Mouse (Mus musculus) CH12.LX (cell line): ENCODE results near the gene Pdxdc1. TPM values are rescaled to one million over a fixed set of nuclear protein-coding genes. Genes with fewer than 3 reads are reported as not detected.

ENCODE experiments used
- DNase-seq: peaks from one replicate; pipeline ENCODE4 v3.0.0-alpha.2; 2013; ENCODE audit errors: extremely low read depth
- H3K27ac ChIP-seq: 2 replicates; pipeline ENCODE4 v1.5.1; 2012; ENCODE audit warnings: low read depth, mild to moderate bottlenecking, control low read depth, moderate library complexity; ENCODE audit not compliant: insufficient read depth
- H3K27me3 ChIP-seq: replicated peaks from 2 replicates; pipeline ENCODE3; 2012; ENCODE audit warnings: inconsistent platforms
- H3K36me3 ChIP-seq, 2 experiments: replicated peaks in 1 of 2; 2 replicates each; pipeline versions ENCODE3 to v1.6.1; 2012; ENCODE audit warnings: inconsistent platforms in 1 of 2, low read length in 1 of 2, mild to moderate bottlenecking in 1 of 2, mixed read lengths in 1 of 2, moderate library complexity in 1 of 2; ENCODE audit not compliant: control insufficient read depth in 1 of 2, insufficient read depth in 1 of 2
- H3K4me1 ChIP-seq, 2 experiments: 2 replicates each; pipeline ENCODE4 v1.6.1; 2012; ENCODE audit warnings: inconsistent platforms in 1 of 2, moderate library complexity in 1 of 2; ENCODE audit not compliant: insufficient read depth in 2 of 2, control insufficient read depth in 1 of 2
- H3K4me2 ChIP-seq: 2 replicates; pipeline ENCODE4 v1.6.1; 2012; ENCODE audit warnings: low read depth, mild to moderate bottlenecking, control low read depth; ENCODE audit not compliant: poor library complexity, insufficient read depth, severe bottlenecking
- H3K4me3 ChIP-seq, 3 experiments: fragments of 150-350 bp in 1 of 3; sonication (generic) in 1 of 3; replicated peaks in 1 of 3; 2 replicates each; pipeline versions ENCODE3 to v1.5.1; 2011 to 2012; ENCODE audit warnings: low read depth in 2 of 3, low read length in 2 of 3, mild to moderate bottlenecking in 2 of 3, moderate library complexity in 2 of 3, control low read depth in 1 of 3, improper control_type of control experiment in 1 of 3, inconsistent platforms in 1 of 3, mixed read lengths in 1 of 3; ENCODE audit not compliant: poor library complexity in 1 of 3
- H3K79me2 ChIP-seq: replicated peaks from 2 replicates; pipeline ENCODE4 v1.6.1; 2012; ENCODE audit warnings: mild to moderate bottlenecking, moderate library complexity; ENCODE audit not compliant: control insufficient read depth, poor library complexity, insufficient read depth, severe bottlenecking; ENCODE audit errors: extremely low read depth
- H3K9ac ChIP-seq: 2 replicates; pipeline ENCODE4 v1.6.1; 2012; ENCODE audit warnings: low read depth, mild to moderate bottlenecking, control low read depth, moderate library complexity; ENCODE audit not compliant: insufficient read depth
- H3K9me3 ChIP-seq: replicated peaks from 2 replicates; pipeline ENCODE3; 2012; ENCODE audit warnings: low read length, inconsistent platforms, mixed read lengths
- CHD1 ChIP-seq: IDR thresholded peaks from 2 replicates; pipeline ENCODE4 v1.6.1; 2012; ENCODE audit warnings: low read depth, low read length, improper control_type of control experiment, inconsistent platforms
- CTCF ChIP-seq, 2 experiments: IDR thresholded peaks in 1 of 2; conservative IDR thresholded peaks in 1 of 2; 2 replicates each; pipeline ENCODE4 v1.5.1; 2011 to 2012; ENCODE audit warnings: low read depth in 2 of 2, low read length in 2 of 2, improper control_type of control experiment in 1 of 2, inconsistent platforms in 1 of 2, mild to moderate bottlenecking in 1 of 2, moderate library complexity in 1 of 2
- E2F4 ChIP-seq: IDR thresholded peaks from 2 replicates; pipeline ENCODE4 v1.6.1; 2011; ENCODE audit warnings: low read depth, low read length, improper control_type of control experiment; ENCODE audit not compliant: insufficient replicate concordance
- EP300 ChIP-seq: IDR thresholded peaks from 2 replicates; pipeline ENCODE4 v1.6.1; 2011; ENCODE audit warnings: low read length, improper control_type of control experiment
- ETS1 ChIP-seq: conservative IDR thresholded peaks from 2 replicates; pipeline ENCODE4 v1.6.1; 2012; ENCODE audit warnings: low read depth, mild to moderate bottlenecking, inconsistent platforms, low read length, improper control_type of control experiment, moderate library complexity
- GABPA ChIP-seq: IDR thresholded peaks from 2 replicates; pipeline ENCODE4 v1.6.1; 2012; ENCODE audit warnings: low read depth, low read length, improper control_type of control experiment, inconsistent platforms; ENCODE audit not compliant: insufficient replicate concordance
- HCFC1 ChIP-seq: IDR thresholded peaks from 2 replicates; pipeline ENCODE4 v1.6.1; 2012; ENCODE audit warnings: low read depth, mild to moderate bottlenecking, inconsistent platforms, low read length, improper control_type of control experiment
- JUN ChIP-seq: IDR thresholded peaks from 2 replicates; pipeline ENCODE4 v1.6.1; 2011; ENCODE audit warnings: low read depth, mild to moderate bottlenecking, low read length, improper control_type of control experiment, moderate library complexity; ENCODE audit not compliant: insufficient read depth
- KAT2A ChIP-seq: IDR thresholded peaks from 2 replicates; pipeline ENCODE4 v1.6.1; 2012; ENCODE audit warnings: low read length, improper control_type of control experiment, inconsistent platforms; ENCODE audit not compliant: insufficient replicate concordance
- MAX ChIP-seq: IDR thresholded peaks from 2 replicates; pipeline ENCODE4 v1.6.1; 2011; ENCODE audit warnings: low read length, improper control_type of control experiment
- MAZ ChIP-seq: IDR thresholded peaks from 2 replicates; pipeline ENCODE4 v1.6.1; 2012; ENCODE audit warnings: low read depth, mild to moderate bottlenecking, inconsistent platforms, low read length, improper control_type of control experiment, moderate library complexity
- MYC ChIP-seq: IDR thresholded peaks from 2 replicates; pipeline ENCODE4 v1.6.1; 2011; ENCODE audit warnings: low read depth, mild to moderate bottlenecking, improper control_type of control experiment, low read length
- NELFE ChIP-seq: IDR thresholded peaks from 2 replicates; pipeline ENCODE4 v1.6.1; 2011; ENCODE audit warnings: low read depth, low read length, improper control_type of control experiment
- NRF1 ChIP-seq: IDR thresholded peaks from 2 replicates; pipeline ENCODE4 v1.6.1; 2014; ENCODE audit warnings: low read depth, mild to moderate bottlenecking, inconsistent platforms, low read length, improper control_type of control experiment, moderate library complexity
- POLR2A ChIP-seq: IDR thresholded peaks from 2 replicates; pipeline ENCODE4 v1.6.1; 2011; ENCODE audit warnings: low read depth, mild to moderate bottlenecking, improper control_type of control experiment, low read length
- RAD21 ChIP-seq: IDR thresholded peaks from 2 replicates; pipeline ENCODE4 v1.6.1; 2011; ENCODE audit warnings: low read depth, mild to moderate bottlenecking, low read length, improper control_type of control experiment, moderate library complexity
- TCF12 ChIP-seq: IDR thresholded peaks from 2 replicates; pipeline ENCODE4 v1.6.1; 2014; ENCODE audit warnings: low read depth, mild to moderate bottlenecking, inconsistent platforms, low read length, improper control_type of control experiment
- USF1 ChIP-seq: IDR thresholded peaks from 2 replicates; pipeline ENCODE4 v1.6.1; 2014; ENCODE audit warnings: low read depth, mild to moderate bottlenecking, inconsistent platforms, low read length, improper control_type of control experiment
- ZC3H11A ChIP-seq: IDR thresholded peaks from 2 replicates; pipeline ENCODE4 v1.6.1; 2012; ENCODE audit warnings: low read depth, mild to moderate bottlenecking, inconsistent platforms, low read length, improper control_type of control experiment
- ZKSCAN1 ChIP-seq: IDR thresholded peaks from 2 replicates; pipeline ENCODE4 v1.6.1; 2012; ENCODE audit warnings: low read depth, inconsistent platforms, low read length, improper control_type of control experiment, borderline replicate concordance
- dilution Hi-C: fragments of 300-500 bp; cut with MboI; formaldehyde crosslinking; loops from 2 replicates; pipeline ENCODE4 v1.14.3; 2020; ENCODE audit warnings: low sequenced_read_pairs; ENCODE audit not compliant: extremely low pct_unique_long_range_greater_than_20kb, extremely low pct_ligation_motif_present
- in situ Hi-C: fragments of 300-500 bp; cut with MboI; formaldehyde crosslinking; loops from 3 replicates; pipeline ENCODE4 v1.14.3; 2019; ENCODE audit warnings: low sequenced_read_pairs, low pct_ligation_motif_present, low pct_unique_long_range_greater_than_20kb, mixed read lengths
- polyA plus RNA-seq: library from polyadenylated mRNA; unstranded; fragments of >175 nt; gene quantifications from 2 replicates; pipeline ENCODE4 v1.2.1, GENCODE M21; 2012; ENCODE audit warnings: low read depth; ENCODE audit not compliant: insufficient read length
- total RNA-seq, 2 experiments: library from RNA; depleted of rRNA; stranded (reverse); fragments of 300-350 nt in 1 of 2; fragments of >200 nt in 1 of 2; gene quantifications; 2 replicates each; pipeline ENCODE4 v1.2.3; 2012 to 2014

Pdxdc1 gene
- total and polyA plus RNA-seq, 3 experiments, result 78.5 to 109 (median 80.9) TPM

- Histone ChIP-seq H3K27me3 (no peaks in the 10 kb centered on the region), H3K27ac (no peak overlapping the region), H3K4me1 (peaks cover 7 to 57% of the 10 kb centered on the region in 2 experiments; a peak in 3 of 4 replicates), H3K36me3 (peaks cover 0 to 23% of the 10 kb centered on the region in 2 experiments), H3K9ac (no peak overlapping the region), H3K4me2 (no peak overlapping the region), H3K9me3 (no peaks in the 10 kb centered on the region), H3K79me2 (peaks cover 45% of the 10 kb centered on the region), H3K4me3 (no peak overlapping the region)
- in situ Hi-C loops, result no loop called here
- DNase-seq, result no peak
- TF ChIP-seq MYC, result no peak
- no peak for TF ChIP-seq KAT2A
- TF ChIP-seq CHD1, result no peak
- TF ChIP-seq ETS1, result no peak
- no peak for TF ChIP-seq POLR2A
- TF ChIP-seq RAD21, result no peak
- TF ChIP-seq ZKSCAN1, result no peak
- no peak for TF ChIP-seq CTCF (conservative IDR thresholded peaks at IDR 0.05 in 1 of 2, IDR thresholded peaks at IDR 0.05 in 1 of 2; ENCODE audit: low read depth in 2 of 2, low read length in 2 of 2)
- no peak for TF ChIP-seq MAZ
- TF ChIP-seq NELFE, result no peak
- dilution Hi-C loops, result no loop called here
These were observed 6.6 kb downstream of the Pdxdc1 start for GRCm38 (mm10) chr16:13896357-13896756.

GRCm38 (mm10) chr16:13895740-13896139 is 7.2 kb downstream of the Pdxdc1 start:
- H3K79me2 ChIP-seq, result peaks cover 40% of the 10 kb centered on the region
- peaks cover 7 to 57% of the 10 kb centered on the region in 2 experiments; a peak in 3 of 4 replicates for H3K4me1 ChIP-seq
- TF ChIP-seq ZC3H11A, result no peak
- TF ChIP-seq HCFC1, result no peak
- no peaks in the 10 kb centered on the region for H3K9me3 ChIP-seq
- H3K27ac ChIP-seq, result no peak overlapping the region
- H3K36me3 ChIP-seq, result peaks cover 0 to 23% of the 10 kb centered on the region in 2 experiments
- in situ Hi-C loops, result no loop called here
- no peak overlapping the region for H3K4me3 ChIP-seq
- no peak overlapping the region for H3K4me2 ChIP-seq
- H3K9ac ChIP-seq, result no peak overlapping the region
- H3K27me3 ChIP-seq, result no peaks in the 10 kb centered on the region
- DNase-seq, result no peak
- dilution Hi-C loops, result no loop called here

GRCm38 (mm10) chr16:13894097-13894496 is 8.8 kb downstream of the Pdxdc1 start:
- dilution Hi-C loops, result no loop called here
- Histone ChIP-seq H3K4me3 (no peak overlapping the region), H3K79me2 (peaks cover 40% of the 10 kb centered on the region), H3K36me3 (peaks cover 0 to 19% of the 10 kb centered on the region in 2 experiments), H3K27me3 (no peaks in the 10 kb centered on the region), H3K4me2 (no peak overlapping the region), H3K4me1 (peaks cover 12 to 68% of the 10 kb centered on the region in 2 experiments; a peak in 3 of 4 replicates), H3K27ac (no peak overlapping the region), H3K9me3 (no peaks in the 10 kb centered on the region), H3K9ac (no peak overlapping the region)
- no peak for TF ChIP-seq NRF1
- no peak for TF ChIP-seq E2F4
- TF ChIP-seq JUN, result no peak
- TF ChIP-seq MYC, result no peak
- TF ChIP-seq TCF12, result no peak
- TF ChIP-seq KAT2A, result no peak
- no peak for TF ChIP-seq ZC3H11A
- TF ChIP-seq NELFE, result no peak
- no peak for TF ChIP-seq MAX
- no peak for TF ChIP-seq RAD21
- no peak for TF ChIP-seq EP300
- no peak for TF ChIP-seq GABPA
- TF ChIP-seq MAZ, result no peak
- TF ChIP-seq USF1, result no peak
- in situ Hi-C loops, result no loop called here
- DNase-seq, result no peak
